Mouse (Mus musculus) embryonic facial prominence, embryonic 12.5 days (tissue): ENCODE data around the gene Gcm1. TPM values are rescaled to one million over a fixed set of nuclear protein-coding genes. Genes with fewer than 3 reads are reported as not detected.

Experiments used
- polyA plus RNA-seq: library from polyadenylated mRNA; unstranded; fragments of >200 nt; fragmentation: Nextera tagmentation; extraction: Ambion mirVana; gene quantifications from 2 replicates; pipeline ENCODE4 v1.2.1, GENCODE M21; 2016

Gcm1 gene
- polyA plus RNA-seq, 1 experiment from 2014 or later: 0.18 TPM

Other genes with a start within 250 kb of the Gcm1 start
- gene Elovl5, start 134.6 kb upstream of the Gcm1 start, polyA plus RNA-seq: 74.7 and 76.7 TPM in 2 replicates
- 42.9 and 43.1 TPM in 2 replicates for gene Fbxo9, start 57.1 kb downstream of the Gcm1 start, polyA plus RNA-seq
- 32.0 and 33.1 TPM in 2 replicates for gene Ick, start 57.3 kb downstream of the Gcm1 start, polyA plus RNA-seq
- gene Gsta4, start 130.8 kb downstream of the Gcm1 start, polyA plus RNA-seq: 100.0 and 102 TPM in 2 replicates
- gene Gsta1, start 178.7 kb downstream of the Gcm1 start, polyA plus RNA-seq: not detected in 2 replicates
- 0.19 TPM in 1 of 2 replicates, not detected in the other for gene Gm3776, start 205.2 kb downstream of the Gcm1 start, polyA plus RNA-seq
- not detected in 2 replicates for gene Gm10639, start 238.0 kb downstream of the Gcm1 start, polyA plus RNA-seq